Mouse (Mus musculus) CD8-positive naive resting alpha-beta T cell, adult 2 months (primary cell): ENCODE measurements around the gene Snx14.

Experiments used
- DNase-seq, 2 experiments: peaks; one replicate each; pipeline ENCODE4 v3.0.0; 2022; ENCODE audit warnings: low read depth in 2 of 2, low spot score in 2 of 2

Gene Snx14

GRCm38 (mm10) chr9:88346857-88347256, 91.9 kb downstream of the Snx14 start:
- DNase-seq = no peak

GRCm38 (mm10) chr9:88344424-88344823, 94.3 kb downstream of the Snx14 start:
- no peak for DNase-seq

DNA sequence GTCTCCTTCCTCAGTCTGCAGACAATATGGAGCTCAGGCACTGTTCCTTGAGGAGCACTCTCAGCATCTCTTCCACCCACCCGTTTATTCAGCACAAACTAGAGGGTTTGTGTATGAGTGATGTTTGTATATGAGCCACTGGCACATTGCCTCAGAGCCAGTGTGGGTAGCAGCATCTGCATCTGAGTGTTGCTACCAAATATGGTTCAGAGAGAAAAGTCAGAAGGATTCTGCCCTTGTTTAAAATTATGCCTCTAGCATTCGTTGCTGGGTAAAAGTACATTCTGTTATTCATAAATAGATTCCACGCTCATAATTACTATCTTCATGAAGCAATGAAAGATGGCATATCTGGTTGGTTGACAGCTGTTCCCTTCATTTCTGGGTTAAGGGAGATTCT, 96.1 kb downstream of the Snx14 start:
- no peak for DNase-seq

DNA sequence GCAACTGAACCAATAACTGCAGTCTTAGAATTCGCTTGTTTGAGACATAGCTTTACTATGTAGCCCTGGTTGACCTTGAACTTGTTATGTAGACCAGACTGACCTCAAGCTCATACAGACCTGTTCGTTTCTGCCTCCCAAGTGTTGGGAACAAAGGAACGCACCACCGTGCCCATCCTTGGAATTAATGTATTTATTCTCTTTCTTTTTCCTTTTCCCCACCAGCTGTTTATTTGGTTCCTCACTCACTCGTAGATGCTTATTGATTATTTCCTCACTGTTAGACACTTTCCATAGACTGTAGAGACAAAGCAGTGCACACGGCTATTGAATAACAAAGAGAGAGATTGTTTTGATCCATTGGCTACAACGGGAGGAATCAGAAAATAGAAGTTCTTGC, 96.5 kb downstream of the Snx14 start:
- DNase-seq = no peak

DNA sequence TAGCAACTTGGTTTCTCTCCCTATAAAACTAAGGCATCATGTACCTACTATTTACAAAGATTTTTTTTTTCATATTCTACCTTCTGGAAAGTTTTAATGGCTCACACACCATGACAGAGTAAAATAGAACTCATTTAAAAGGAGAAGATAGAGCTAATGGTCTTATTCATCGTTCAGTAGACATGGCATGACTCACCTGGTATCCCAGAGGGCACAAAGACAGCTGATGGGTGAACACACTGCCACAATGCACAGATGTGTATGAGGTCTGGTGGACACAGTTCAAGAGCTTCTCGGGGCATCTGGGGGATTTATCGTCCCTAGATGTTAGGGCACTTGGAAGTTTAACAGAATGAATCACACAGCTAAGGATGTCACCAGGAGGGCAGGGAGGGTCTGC, 97.9 kb downstream of the Snx14 start:
- DNase-seq = no peak

- no peak for DNase-seq
Measured at GRCm38 (mm10) chr9:88335839-88336238, 102.9 kb downstream of the Snx14 start.

- no peak for DNase-seq
Measured at GRCm38 (mm10) chr9:88332447-88332846, 106.3 kb downstream of the Snx14 start.

DNA sequence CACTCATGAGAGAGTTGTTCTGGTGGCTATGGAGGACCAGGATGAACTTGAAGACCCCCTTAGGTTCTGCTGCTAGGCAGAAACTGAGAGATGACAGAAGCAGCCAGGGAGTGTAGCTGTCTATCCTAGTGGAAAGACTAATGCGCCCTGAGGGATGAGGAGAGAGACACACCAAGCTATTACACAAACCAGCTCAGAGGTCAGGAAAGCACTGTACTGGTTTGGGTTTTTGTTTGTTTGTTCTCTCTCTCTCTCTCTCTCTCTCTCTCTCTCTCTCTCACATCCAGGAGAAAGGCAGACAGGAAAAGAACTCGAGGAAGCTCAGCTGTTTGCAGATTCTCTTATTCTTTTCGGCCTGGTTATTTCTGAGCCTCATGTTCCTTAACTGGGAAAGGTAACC, 108.4 kb downstream of the Snx14 start:
- no peak for DNase-seq

- DNase-seq = peak; percentile 28 to 37
Measured at GRCm38 (mm10) chr9:88329166-88329748, 109.5 kb downstream of the Snx14 start.

DNA sequence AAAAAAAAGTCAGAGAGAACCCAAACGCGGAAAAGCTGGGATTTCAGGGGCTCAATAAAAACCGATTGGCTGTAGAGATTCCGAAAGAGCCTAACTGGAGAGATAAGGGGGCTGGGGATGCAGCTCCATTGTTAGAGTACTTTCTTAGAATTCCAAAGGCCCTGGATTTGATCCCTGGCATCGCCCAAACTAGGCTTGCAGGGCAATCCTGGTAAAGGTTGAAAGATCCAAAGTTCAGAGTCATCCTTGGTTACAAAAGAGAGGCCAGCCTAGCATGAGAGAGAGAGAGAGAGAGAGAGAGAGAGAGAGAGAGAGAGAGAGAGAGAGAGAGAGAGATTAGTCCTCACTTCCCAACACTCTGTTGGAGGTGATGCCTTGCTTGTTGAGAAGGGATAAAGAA, 110.1 kb downstream of the Snx14 start:
- no peak for DNase-seq

DNA sequence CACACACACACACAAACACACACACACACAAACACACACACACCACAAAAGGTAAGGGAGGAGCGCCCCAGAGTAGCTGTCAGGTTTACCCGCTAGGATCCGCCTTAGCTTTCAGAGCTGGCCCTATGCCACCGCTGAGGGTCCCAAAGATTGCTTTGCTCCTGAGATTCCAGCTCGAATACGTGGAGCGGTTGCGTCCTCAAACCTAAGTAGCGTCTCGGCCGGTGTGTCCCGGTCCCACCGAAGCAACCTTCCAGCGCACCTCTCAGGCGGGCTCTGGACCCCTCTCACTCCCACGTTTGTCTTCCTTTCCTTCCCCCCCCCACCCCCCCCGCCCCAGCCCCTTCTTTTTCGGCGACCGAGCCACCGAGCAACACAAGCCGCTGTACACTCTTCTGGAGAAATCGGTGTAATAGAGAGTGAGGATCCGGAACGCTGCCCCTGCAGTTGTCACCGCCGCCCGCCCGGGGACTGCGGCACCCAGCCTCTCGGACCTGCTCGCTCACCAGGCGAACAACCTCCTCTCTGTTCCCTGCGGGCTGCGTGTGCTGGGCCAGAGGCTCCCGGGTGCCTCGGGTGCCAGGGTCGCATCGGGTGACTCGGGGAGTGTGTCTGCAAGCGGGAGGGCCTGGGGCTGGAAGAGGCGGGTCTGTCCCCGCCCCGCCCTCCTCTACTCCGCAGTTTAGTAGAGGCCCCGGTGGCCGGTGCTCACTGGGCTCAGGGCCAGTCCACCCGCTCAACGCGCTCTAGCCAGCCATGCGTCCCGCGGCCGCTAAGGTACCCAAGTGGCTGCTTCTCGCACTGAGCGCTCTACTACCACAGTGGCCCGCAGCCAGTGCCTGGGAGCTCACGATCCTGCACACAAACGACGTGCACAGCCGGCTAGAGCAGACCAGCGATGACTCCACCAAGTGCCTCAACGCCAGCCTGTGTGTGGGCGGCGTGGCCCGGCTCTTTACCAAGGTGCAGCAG, 111.5 kb downstream of the Snx14 start, which contains the start of gene Nt5e:
Gene Nt5e, plus strand, starts transcription at position 268 of the 972 bp plus-strand sequence.
- peak; percentile 34 to 38 for DNase-seq
